Mouse (Mus musculus) liver, adult 2 months (tissue): ENCODE measurements at regions not wholly inside any gene's neighbourhood (a gene's known extent, or its start where the extent isn't known, plus 50 kb on each side); places are given as distances from the start of the nearest gene placed in this dataset.

Experiments
- CTCF ChIP-seq: fragments of 200-500 bp; IDR thresholded peaks from 2 replicates; pipeline ENCODE4 v1.5.1; 2011; ENCODE audit warnings: low read depth, low read length, control low read depth
- POLR2A ChIP-seq: fragments of 200-500 bp; IDR thresholded peaks from 2 replicates; pipeline ENCODE4 v1.6.1; 2011; ENCODE audit warnings: low read length, control low read depth; ENCODE audit not compliant: insufficient read depth; ENCODE audit errors: extremely low read depth

GRCm38 (mm10) chr3:115495692-115496091 is 219.2 kb downstream of the S1pr1 start:
- TF ChIP-seq POLR2A (no peak), CTCF (no peak)
